Mouse (Mus musculus) frontal cortex, postnatal 25 days (tissue): Measurements from ENCODE around the gene Snx1.

Experiments used
- DNase-seq, 2 experiments: peaks; one replicate each; pipeline ENCODE4 v3.0.0; 2022; ENCODE audit warnings: low spot score in 2 of 2

The Snx1 gene

GRCm38 (mm10) chr9:66126456-66127192 is at the start of gene Snx1, which contains the start of gene Ciao2a:
TSS of gene Snx1 (minus strand) at chr9:66126587.
TSS of gene Ciao2a (plus strand) at chr9:66126611.
- peak; percentile 82 for DNase-seq

GRCm38 (mm10) chr9:66174985-66175384 is 48.6 kb upstream of the Snx1 start:
- no peak for DNase-seq

- DNase-seq: no peak
Measured at GRCm38 (mm10) chr9:66173316-66173855, 47.0 kb upstream of the Snx1 start.

GRCm38 (mm10) chr9:66171275-66171921 is 45.0 kb upstream of the Snx1 start:
- DNase-seq: no peak

GRCm38 (mm10) chr9:66170506-66170905 is 44.1 kb upstream of the Snx1 start:
- DNase-seq: no peak

- DNase-seq: no peak
Measured at GRCm38 (mm10) chr9:66168233-66168632, 41.8 kb upstream of the Snx1 start.

- DNase-seq: no peak
Measured at GRCm38 (mm10) chr9:66167222-66167621, 40.8 kb upstream of the Snx1 start.

- no peak for DNase-seq
Measured at GRCm38 (mm10) chr9:66162995-66163394, 36.6 kb upstream of the Snx1 start.

- DNase-seq: no peak
Measured at GRCm38 (mm10) chr9:66160155-66160554, 33.8 kb upstream of the Snx1 start.

GRCm38 (mm10) chr9:66158885-66159430 is 32.6 kb upstream of the Snx1 start:
- no peak for DNase-seq

- DNase-seq: peak; percentile 22 to 26
Measured at GRCm38 (mm10) chr9:66157958-66158830, 31.8 kb upstream of the Snx1 start, which contains the start of gene Dapk2. TSS of gene Dapk2 (plus strand) at chr9:66158223.

- DNase-seq: no peak
Measured at GRCm38 (mm10) chr9:66155534-66155933, 29.1 kb upstream of the Snx1 start.

GRCm38 (mm10) chr9:66154013-66154412 is 27.6 kb upstream of the Snx1 start:
- no peak for DNase-seq

- no peak for DNase-seq
Measured at GRCm38 (mm10) chr9:66153594-66153993, 27.2 kb upstream of the Snx1 start.

- no peak for DNase-seq
Measured at GRCm38 (mm10) chr9:66152011-66152410, 25.6 kb upstream of the Snx1 start.

GRCm38 (mm10) chr9:66146141-66146540 is 19.8 kb upstream of the Snx1 start:
- no peak for DNase-seq

GRCm38 (mm10) chr9:66144248-66144647 is 17.9 kb upstream of the Snx1 start:
- DNase-seq: peak; percentile 51 to 65

- DNase-seq: no peak
Measured at GRCm38 (mm10) chr9:66142265-66142664, 15.9 kb upstream of the Snx1 start.

- DNase-seq: no peak
Measured at GRCm38 (mm10) chr9:66138193-66138592, 11.8 kb upstream of the Snx1 start.

GRCm38 (mm10) chr9:66135967-66136366 is 9.6 kb upstream of the Snx1 start:
- DNase-seq: no peak

- no peak for DNase-seq
Measured at GRCm38 (mm10) chr9:66131466-66131865, 5.1 kb upstream of the Snx1 start.

- no peak for DNase-seq
Measured at GRCm38 (mm10) chr9:66127884-66128283, 1.5 kb upstream of the Snx1 start.
